Mouse (Mus musculus): ENCODE results near the gene Btbd35f5.
"Not testable (repeated sequence)": the region's sequence is repeated elsewhere in the genome, so short reads cannot be mapped to it uniquely, and the experiment has no call there.

The Btbd35f5 gene

GRCm38 (mm10) chrX:32973597-32973996 lies at the start of gene Btbd35f5:
Btbd35f5 (plus strand) TSS chrX:32973897.
- not testable (repeated sequence) for DNase-seq

DNA sequence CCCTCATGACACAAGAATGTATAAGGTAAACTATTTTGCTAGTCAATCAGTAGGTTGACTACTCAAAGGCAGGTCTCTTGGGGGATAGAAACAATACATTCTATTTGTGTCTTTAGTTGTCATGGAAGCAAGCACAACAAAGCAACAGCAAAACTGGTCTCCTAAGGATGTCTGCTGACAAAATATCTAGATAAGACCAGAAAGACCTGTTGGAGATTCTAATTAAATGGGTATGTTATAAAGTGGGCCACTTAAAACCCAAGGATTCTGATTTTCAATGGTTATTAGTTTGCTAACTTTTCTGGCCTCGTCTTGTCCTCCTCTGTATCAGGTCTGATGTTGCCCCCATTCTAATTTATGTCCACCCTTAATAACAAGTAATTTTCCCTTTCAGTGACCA lies 32.2 kb upstream of the Btbd35f5 start, which contains the start of gene Gm21789:
Gm21789 (plus strand) TSS at position 301 of the 400 bp plus-strand sequence.
- DNase-seq: not testable (repeated sequence)

All from thymus, postnatal 14 days (tissue).